Mouse (Mus musculus) cerebellum, postnatal 10 days (tissue): Measurements from ENCODE around the gene Iqce.

Source experiments
- DNase-seq, 2 experiments: peaks; one replicate each; pipeline ENCODE4 v3.0.0; 2021; ENCODE audit warnings: mixed read lengths in 2 of 2

The Iqce gene

GRCm38 (mm10) chr5:140612191-140612590 lies 90.0 kb downstream of the Iqce start:
- no peak for DNase-seq
